Mouse (Mus musculus): ENCODE measurements around the gene Plcb1.

GRCm38 (mm10) chr2:135067419-135067818, 281.6 kb downstream of the Plcb1 start:
- TF ChIP-seq CTCF (IDR thresholded peaks at IDR 0.05; ENCODE audit: control insufficient read depth, insufficient read depth, insufficient read length): no peak
- TF ChIP-seq USF1 (IDR thresholded peaks at IDR 0.05; ENCODE audit: low read depth): no peak
- TF ChIP-seq MAX (IDR thresholded peaks at IDR 0.05): no peak
